Mouse (Mus musculus) megakaryocyte, embryonic 14.5 days (primary cell): ENCODE measurements at regions not wholly inside any gene's neighbourhood (a gene's known extent, or its start where the extent isn't known, plus 50 kb on each side); places are given as distances from the start of the nearest gene placed in this dataset.

Experiments
- FLI1 ChIP-seq: IDR thresholded peaks from 2 replicates; pipeline ENCODE4 v1.6.1; 2012; ENCODE audit warnings: low read length, inconsistent platforms, mixed read lengths
- GATA1 ChIP-seq: IDR thresholded peaks from 3 replicates; pipeline ENCODE4 v1.6.1; 2012; ENCODE audit warnings: mixed read lengths, low read length, inconsistent platforms, borderline replicate concordance

GRCm38 (mm10) chr8:34472846-34473245 lies 361.3 kb upstream of the Gm10131 start:
- TF ChIP-seq GATA1 (no peak), FLI1 (no peak)
